Mouse (Mus musculus): Measurements from ENCODE around the gene Dad1. TPM values are rescaled to one million over a fixed set of nuclear protein-coding genes. Genes with fewer than 3 reads are reported as not detected.

Dad1 gene
- polyA plus RNA-seq, 1 experiment: 830 TPM

Other genes starting within 250 kb of the Dad1 start
- gene Abhd4, start 84 bp upstream of the Dad1 start, polyA plus RNA-seq (2012; rRNA removed): 76.1 and 84.6 TPM in 2 replicates
- not detected in 2 replicates for gene Olfr49, start 30.8 kb upstream of the Dad1 start, polyA plus RNA-seq (2012; rRNA removed)
- gene Oxa1l, start 106.7 kb upstream of the Dad1 start, polyA plus RNA-seq (2012; rRNA removed): 115 and 121 TPM in 2 replicates
- gene Slc7a7, start 163.7 kb upstream of the Dad1 start, polyA plus RNA-seq (2012; rRNA removed): 9.1 and 10.0 TPM in 2 replicates
- gene Mrpl52, start 172.8 kb upstream of the Dad1 start, polyA plus RNA-seq (2012; rRNA removed): 219 and 296 TPM in 2 replicates
- gene Mmp14, start 177.5 kb upstream of the Dad1 start, polyA plus RNA-seq (2012; rRNA removed): 80.8 and 143 TPM in 2 replicates
- gene Lrp10, start 210.0 kb upstream of the Dad1 start, polyA plus RNA-seq (2012; rRNA removed): 125 and 172 TPM in 2 replicates
- 0.59 and 0.75 TPM in 2 replicates for gene Rem2, start 222.0 kb upstream of the Dad1 start, polyA plus RNA-seq (2012; rRNA removed)